Mouse (Mus musculus): ENCODE results near the gene Gse1. TPM values are rescaled to one million over a fixed set of nuclear protein-coding genes. Genes with fewer than 3 reads are reported as not detected.

Gene Gse1
- total RNA-seq, 1 experiment, result 21.4 TPM

- in situ Hi-C loops (cut with MboI; ENCODE audit: low sequenced_read_pairs in 2 of 2, unreplicated experiment in 2 of 2), result no loop called here
- no peaks in the 10 kb centered on the region for H3K36me3 ChIP-seq (ENCODE audit: control insufficient read depth, insufficient read depth, low read length, poor library complexity, severe bottlenecking)
- no peaks in the 10 kb centered on the region for H3K9me3 ChIP-seq (ENCODE audit: control insufficient read depth, insufficient read depth, low read depth, low read length)
- H3K27ac ChIP-seq (ENCODE audit: insufficient read depth, low read depth, low read length, poor library complexity, severe bottlenecking), result no peak overlapping the region
- no peak overlapping the region for H3K9ac ChIP-seq (ENCODE audit: insufficient read depth, low read depth, low read length, poor library complexity, severe bottlenecking)
- peaks cover 1 to 6% of the 10 kb centered on the region in 2 experiments; a peak in 3 of 4 replicates for H3K4me1 ChIP-seq (ENCODE audit: control insufficient read depth in 2 of 2, insufficient read depth in 2 of 2, low read length in 2 of 2, poor library complexity in 1 of 2)
- DNase-seq (ENCODE audit: low read depth, low spot score), result no peak
- TF ChIP-seq MAFK (IDR thresholded peaks at IDR 0.05; ENCODE audit: insufficient read depth, low read depth, low read length) (no peak), ZC3H11A (IDR thresholded peaks at IDR 0.05; ENCODE audit: borderline replicate concordance, low read depth, low read length) (no peak), CHD2 (IDR thresholded peaks at IDR 0.05; ENCODE audit: low read depth, low read length) (no peak), ZNF384 (IDR thresholded peaks at IDR 0.05; ENCODE audit: low read depth, low read length) (no peak), HCFC1 (IDR thresholded peaks at IDR 0.05; ENCODE audit: borderline replicate concordance, insufficient read depth, low read length) (no peak)
- no peak overlapping the region for H3K4me3 ChIP-seq (ENCODE audit: insufficient read depth in 1 of 2, low read depth in 1 of 2, low read length in 2 of 2, poor library complexity in 1 of 2, severe bottlenecking in 1 of 2)
Measured at GRCm38 (mm10) chr8:120478754-120479153, 250.5 kb downstream of the Gse1 start.

DNA sequence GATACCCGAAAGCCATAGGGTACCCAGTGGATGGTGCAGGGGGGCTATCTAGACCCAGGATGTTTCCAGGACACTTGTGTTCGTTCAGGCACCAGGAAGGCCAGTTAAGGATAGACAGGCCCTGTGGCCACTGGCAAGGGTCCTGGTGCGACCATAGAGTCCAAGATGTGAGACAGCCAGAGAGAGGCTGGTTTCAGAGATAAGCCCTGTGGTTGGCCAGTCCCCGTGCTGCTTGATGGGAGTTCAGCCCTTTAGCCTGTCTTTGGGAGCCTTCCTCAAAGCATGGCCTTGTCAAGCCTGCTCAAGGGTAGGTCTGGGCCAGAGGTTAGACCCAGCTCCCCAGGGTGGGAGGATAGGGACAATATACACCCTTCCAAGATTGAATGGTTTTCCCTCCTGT lies 251.4 kb downstream of the Gse1 start:
- Histone ChIP-seq H3K36me3 (ENCODE audit: control insufficient read depth, insufficient read depth, low read length, poor library complexity, severe bottlenecking) (no peaks in the 10 kb centered on the region), H3K4me3 (ENCODE audit: insufficient read depth in 1 of 2, low read depth in 1 of 2, low read length in 2 of 2, poor library complexity in 1 of 2, severe bottlenecking in 1 of 2) (no peak overlapping the region), H3K9ac (ENCODE audit: insufficient read depth, low read depth, low read length, poor library complexity, severe bottlenecking) (no peak overlapping the region), H3K9me3 (ENCODE audit: control insufficient read depth, insufficient read depth, low read depth, low read length) (no peaks in the 10 kb centered on the region), H3K27ac (ENCODE audit: insufficient read depth, low read depth, low read length, poor library complexity, severe bottlenecking) (no peak overlapping the region), H3K4me1 (ENCODE audit: control insufficient read depth in 2 of 2, insufficient read depth in 2 of 2, low read length in 2 of 2, poor library complexity in 1 of 2) (peaks cover 0 to 5% of the 10 kb centered on the region in 2 experiments; a peak in 1 of 4 replicates)
- no peak for DNase-seq (ENCODE audit: low read depth, low spot score)
- TF ChIP-seq MAFK (IDR thresholded peaks at IDR 0.05; ENCODE audit: insufficient read depth, low read depth, low read length) (no peak), CHD2 (IDR thresholded peaks at IDR 0.05; ENCODE audit: low read depth, low read length) (no peak)
- in situ Hi-C loops (cut with MboI; ENCODE audit: low sequenced_read_pairs in 2 of 2, unreplicated experiment in 2 of 2), result no loop called here

- in situ Hi-C loops (cut with MboI; ENCODE audit: low sequenced_read_pairs in 2 of 2, unreplicated experiment in 2 of 2), result no loop called here
- Histone ChIP-seq H3K36me3 (ENCODE audit: control insufficient read depth, insufficient read depth, low read length, poor library complexity, severe bottlenecking) (no peaks in the 10 kb centered on the region), H3K4me1 (ENCODE audit: control insufficient read depth in 2 of 2, insufficient read depth in 2 of 2, low read length in 2 of 2, poor library complexity in 1 of 2) (peaks cover 4 to 16% of the 10 kb centered on the region in 2 experiments; a peak in 3 of 4 replicates), H3K9me3 (ENCODE audit: control insufficient read depth, insufficient read depth, low read depth, low read length) (no peaks in the 10 kb centered on the region), H3K4me3 (ENCODE audit: insufficient read depth in 1 of 2, low read depth in 1 of 2, low read length in 2 of 2, poor library complexity in 1 of 2, severe bottlenecking in 1 of 2) (no peak overlapping the region), H3K27ac (ENCODE audit: insufficient read depth, low read depth, low read length, poor library complexity, severe bottlenecking) (no peak overlapping the region), H3K9ac (ENCODE audit: insufficient read depth, low read depth, low read length, poor library complexity, severe bottlenecking) (no peak overlapping the region)
- TF ChIP-seq ZNF384 (IDR thresholded peaks at IDR 0.05; ENCODE audit: low read depth, low read length) (no peak), MAFK (IDR thresholded peaks at IDR 0.05; ENCODE audit: insufficient read depth, low read depth, low read length) (no peak), ZC3H11A (IDR thresholded peaks at IDR 0.05; ENCODE audit: borderline replicate concordance, low read depth, low read length) (no peak), HCFC1 (IDR thresholded peaks at IDR 0.05; ENCODE audit: borderline replicate concordance, insufficient read depth, low read length) (no peak), CHD2 (IDR thresholded peaks at IDR 0.05; ENCODE audit: low read depth, low read length) (no peak)
- no peak for DNase-seq (ENCODE audit: low read depth, low spot score)
Measured at GRCm38 (mm10) chr8:120482015-120482689, 253.9 kb downstream of the Gse1 start.

DNA sequence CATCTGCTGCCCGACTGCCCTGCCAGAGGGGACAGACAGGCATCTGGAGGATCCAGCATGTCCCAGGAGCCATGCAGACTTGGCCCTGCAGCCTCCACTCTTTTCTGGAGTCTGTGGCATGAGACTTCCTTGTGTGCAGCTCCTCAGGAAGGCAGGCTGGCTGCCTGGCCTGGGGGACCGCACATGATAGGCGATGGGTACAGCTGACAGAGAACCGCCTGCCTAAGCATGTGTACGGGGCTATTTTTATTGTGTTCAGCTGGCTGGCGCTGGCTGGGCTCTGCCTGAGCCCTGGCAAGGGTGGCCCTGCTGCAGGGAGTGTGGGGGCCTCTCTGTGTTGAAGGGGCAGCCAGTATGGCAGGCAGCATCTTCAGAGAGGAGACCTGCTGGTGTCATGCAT lies 256.2 kb downstream of the Gse1 start:
- in situ Hi-C loops (cut with MboI; ENCODE audit: low sequenced_read_pairs in 2 of 2, unreplicated experiment in 2 of 2), result no loop called here

More for the DNA sequence above, 256.2 kb downstream of the Gse1 start:
- no peaks in the 10 kb centered on the region for H3K36me3 ChIP-seq (ENCODE audit: control insufficient read depth, insufficient read depth, low read length, poor library complexity, severe bottlenecking)
- H3K27ac ChIP-seq (ENCODE audit: insufficient read depth, low read depth, low read length, poor library complexity, severe bottlenecking), result no peak overlapping the region
- no peak overlapping the region for H3K4me3 ChIP-seq (ENCODE audit: insufficient read depth in 1 of 2, low read depth in 1 of 2, low read length in 2 of 2, poor library complexity in 1 of 2, severe bottlenecking in 1 of 2)
- DNase-seq (ENCODE audit: low read depth, low spot score), result no peak
- TF ChIP-seq CHD2 (IDR thresholded peaks at IDR 0.05; ENCODE audit: low read depth, low read length), result no peak
- no peak for TF ChIP-seq ZC3H11A (IDR thresholded peaks at IDR 0.05; ENCODE audit: borderline replicate concordance, low read depth, low read length)
- TF ChIP-seq HCFC1 (IDR thresholded peaks at IDR 0.05; ENCODE audit: borderline replicate concordance, insufficient read depth, low read length), result no peak
- no peak for TF ChIP-seq MAFK (IDR thresholded peaks at IDR 0.05; ENCODE audit: insufficient read depth, low read depth, low read length)
- no peak for TF ChIP-seq ZNF384 (IDR thresholded peaks at IDR 0.05; ENCODE audit: low read depth, low read length)
- H3K9ac ChIP-seq (ENCODE audit: insufficient read depth, low read depth, low read length, poor library complexity, severe bottlenecking), result no peak overlapping the region
- H3K4me1 ChIP-seq (ENCODE audit: control insufficient read depth in 2 of 2, insufficient read depth in 2 of 2, low read length in 2 of 2, poor library complexity in 1 of 2), result peaks cover 4 to 13% of the 10 kb centered on the region in 2 experiments; a peak in 3 of 4 replicates
- no peaks in the 10 kb centered on the region for H3K9me3 ChIP-seq (ENCODE audit: control insufficient read depth, insufficient read depth, low read depth, low read length)
